Mouse (Mus musculus) ES-E14 (cell line): ENCODE data around the gene Bcl2l12.

Experiments used
- CHD2 ChIP-seq: IDR thresholded peaks from 2 replicates; pipeline ENCODE4 v1.6.1; 2014; ENCODE audit warnings: mild to moderate bottlenecking, low read depth, low read length, inconsistent platforms
- HCFC1 ChIP-seq: IDR thresholded peaks from 2 replicates; pipeline ENCODE4 v1.6.1; 2012; ENCODE audit warnings: low read length, inconsistent platforms, borderline replicate concordance; ENCODE audit not compliant: insufficient read depth
- MAFK ChIP-seq: IDR thresholded peaks from 2 replicates; pipeline ENCODE4 v1.6.1; 2014; ENCODE audit warnings: mild to moderate bottlenecking, low read depth, low read length, inconsistent platforms; ENCODE audit not compliant: insufficient read depth
- ZC3H11A ChIP-seq: IDR thresholded peaks from 2 replicates; pipeline ENCODE4 v1.6.1; 2012; ENCODE audit warnings: low read depth, mild to moderate bottlenecking, inconsistent platforms, low read length, borderline replicate concordance
- ZNF384 ChIP-seq: IDR thresholded peaks from 2 replicates; pipeline ENCODE4 v1.6.1; 2012; ENCODE audit warnings: low read depth, low read length, inconsistent platforms

GRCm38 (mm10) chr7:45007141-45007540, 8.6 kb upstream of the Bcl2l12 start:
- TF ChIP-seq CHD2: no peak
- no peak for TF ChIP-seq ZC3H11A
- no peak for TF ChIP-seq HCFC1
- no peak for TF ChIP-seq ZNF384
- no peak for TF ChIP-seq MAFK
